Mouse (Mus musculus) stomach, embryonic 15.5 days (tissue): ENCODE results near the gene Ugt1a10. TPM values are rescaled to one million over a fixed set of nuclear protein-coding genes. Genes with fewer than 3 reads are reported as not detected.
"Not testable (repeated sequence)": the region's sequence is repeated elsewhere in the genome, so short reads cannot be mapped to it uniquely, and the experiment has no call there.

Experiments used
- ATAC-seq: fragments of 200-750 bp; cut with Nextera tagmentation; 2 replicates; pipeline ENCODE4 v1.8.0; 2017; ENCODE audit warnings: low read depth, moderate number of reproducible peaks, moderate TSS enrichment; ENCODE audit not compliant: insufficient read depth, low FRiP score
- H3K27ac ChIP-seq: fragments of 300-500 bp; sonication (generic); 2 replicates; pipeline ENCODE4 v1.5.1; 2015; ENCODE audit warnings: mild to moderate bottlenecking, inconsistent platforms
- H3K27me3 ChIP-seq: fragments of 300-500 bp; sonication (generic); replicated peaks from 2 replicates; pipeline ENCODE4 v1.6.1; 2015; ENCODE audit warnings: inconsistent platforms
- H3K36me3 ChIP-seq: fragments of 300-500 bp; sonication (generic); 2 replicates; pipeline ENCODE4 v1.6.1; 2015; ENCODE audit warnings: inconsistent platforms
- H3K4me1 ChIP-seq: fragments of 300-500 bp; sonication (generic); 2 replicates; pipeline ENCODE4 v1.6.1; 2015; ENCODE audit warnings: inconsistent platforms
- H3K4me2 ChIP-seq: fragments of 300-500 bp; sonication (generic); 2 replicates; pipeline ENCODE4 v1.6.1; 2015; ENCODE audit warnings: mild to moderate bottlenecking, inconsistent platforms
- H3K4me3 ChIP-seq: fragments of 300-500 bp; sonication (generic); replicated peaks from 2 replicates; pipeline ENCODE4 v1.5.1; 2015; ENCODE audit warnings: inconsistent platforms
- H3K9ac ChIP-seq: fragments of 300-500 bp; sonication (generic); 2 replicates; pipeline ENCODE4 v1.6.1; 2015; ENCODE audit warnings: inconsistent platforms
- H3K9me3 ChIP-seq: fragments of 300-500 bp; sonication (generic); 2 replicates; pipeline ENCODE4 v1.6.1; 2016; ENCODE audit warnings: inconsistent platforms
- WGBS: fragments of 180-500 bp; shearing (Covaris S2); methylation state at CpG from one replicate; pipeline ENCODE4 v1.1.7; 2015; 5-methylcytosine and 5-hydroxymethylcytosine counted together
- polyA plus RNA-seq: library from polyadenylated mRNA; unstranded; fragments of >200 nt; fragmentation: Nextera tagmentation; extraction: Ambion mirVana; gene quantifications from 2 replicates; pipeline ENCODE4 v1.2.1, GENCODE M21; 2015

Gene Ugt1a10
- polyA plus RNA-seq = 0.28 TPM in 1 of 2 replicates, not detected in the other

- H3K9me3 ChIP-seq = no peaks in the 10 kb centered on the region
- WGBS = 71% methylated on average over 1 of the region's 1 CpGs
- no peak within 1 kb of the TSS for H3K9ac ChIP-seq
- no peaks in the 10 kb centered on the region for H3K4me1 ChIP-seq
- H3K36me3 ChIP-seq = no peaks in the 10 kb centered on the region
- no peak for ATAC-seq
- H3K27me3 ChIP-seq = no peaks in the 10 kb centered on the region
- H3K27ac ChIP-seq = no peak within 1 kb of the TSS
- H3K4me3 ChIP-seq = no peak within 1 kb of the TSS
- H3K4me2 ChIP-seq = no peak within 1 kb of the TSS
These were observed at the start of gene Ugt1a10 for GRCm38 (mm10) chr1:88055088-88055487. TSS of gene Ugt1a10 (plus strand) at chr1:88055388.

- ATAC-seq = peak; percentile 41; the same call in 1 of the 2 replicates
- Histone ChIP-seq H3K9ac (peak overlapping the region; percentile 92), H3K4me1 (peaks cover 2% of the 10 kb centered on the region; the same call in 1 of the 2 replicates), H3K4me3 (peak overlapping the region; percentile 73), H3K9me3 (no peaks in the 10 kb centered on the region), H3K36me3 (peaks cover 4% of the 10 kb centered on the region; the same call in 1 of the 2 replicates), H3K4me2 (peak overlapping the region; percentile 62), H3K27ac (peak overlapping the region; percentile 91), H3K27me3 (no peaks in the 10 kb centered on the region)
- 2% methylated on average over 5 of the region's 5 CpGs for WGBS
These were observed 47.4 kb upstream of the Ugt1a10 start for GRCm38 (mm10) chr1:88007692-88008210.

GRCm38 (mm10) chr1:88008211-88008697 is 46.9 kb upstream of the Ugt1a10 start, which contains the start of gene Usp40:
TSS of gene Usp40 (minus strand) at chr1:88008551.
- peak within 1 kb of the TSS; percentile 92 for H3K9ac ChIP-seq
- H3K4me2 ChIP-seq = peak within 1 kb of the TSS; percentile 62
- H3K4me1 ChIP-seq = peaks cover 2% of the 10 kb centered on the region; the same call in 1 of the 2 replicates
- H3K9me3 ChIP-seq = no peaks in the 10 kb centered on the region
- peak within 1 kb of the TSS; percentile 73 for H3K4me3 ChIP-seq
- no peaks in the 10 kb centered on the region for H3K27me3 ChIP-seq
- H3K27ac ChIP-seq = peak within 1 kb of the TSS; percentile 91
- 0 out of 2 replicates have a peak, but pooled peaks cover under 1% of the 10 kb centered on the region for H3K36me3 ChIP-seq
- ATAC-seq = peak; percentile 91
- WGBS = under 1% methylated on average over 44 of the region's 45 CpGs

GRCm38 (mm10) chr1:88008735-88009134 is 46.5 kb upstream of the Ugt1a10 start:
- ATAC-seq = no peak
- Histone ChIP-seq H3K9me3 (no peaks in the 10 kb centered on the region), H3K27ac (no peak overlapping the region), H3K4me2 (peak overlapping the region; percentile 62), H3K4me3 (peak overlapping the region; percentile 73), H3K36me3 (no peaks in the 10 kb centered on the region), H3K4me1 (peaks cover 2% of the 10 kb centered on the region; the same call in 1 of the 2 replicates), H3K27me3 (no peaks in the 10 kb centered on the region), H3K9ac (no peak overlapping the region)
- 41% methylated on average over 4 of the region's 4 CpGs for WGBS

- no peak overlapping the region for H3K4me3 ChIP-seq
- H3K4me1 ChIP-seq = peaks cover 2% of the 10 kb centered on the region; the same call in 1 of the 2 replicates
- no peak overlapping the region for H3K27ac ChIP-seq
- no peak for ATAC-seq
- no peaks in the 10 kb centered on the region for H3K36me3 ChIP-seq
- no peaks in the 10 kb centered on the region for H3K27me3 ChIP-seq
- 76% methylated on average over 3 of the region's 3 CpGs for WGBS
- H3K4me2 ChIP-seq = no peak overlapping the region
- H3K9me3 ChIP-seq = 0 out of 2 replicates have a peak, but pooled peaks cover under 1% of the 10 kb centered on the region
- H3K9ac ChIP-seq = no peak overlapping the region
These were observed 45.7 kb upstream of the Ugt1a10 start for GRCm38 (mm10) chr1:88009521-88009920.

- H3K27me3 ChIP-seq = no peaks in the 10 kb centered on the region
- peaks cover 2% of the 10 kb centered on the region; the same call in 1 of the 2 replicates for H3K4me1 ChIP-seq
- 0 out of 2 replicates have a peak, but pooled peaks cover 4% of the 10 kb centered on the region for H3K9me3 ChIP-seq
- H3K36me3 ChIP-seq = no peaks in the 10 kb centered on the region
- H3K4me2 ChIP-seq = no peak overlapping the region
- no peak overlapping the region for H3K27ac ChIP-seq
- no peak overlapping the region for H3K9ac ChIP-seq
- no peak overlapping the region for H3K4me3 ChIP-seq
- 59% methylated on average over 3 of the region's 3 CpGs for WGBS
- no peak for ATAC-seq
These were observed 41.5 kb upstream of the Ugt1a10 start for GRCm38 (mm10) chr1:88013726-88014125.

- H3K27me3 ChIP-seq = no peaks in the 10 kb centered on the region
- ATAC-seq = no peak
- no peak overlapping the region for H3K27ac ChIP-seq
- no peaks in the 10 kb centered on the region for H3K4me1 ChIP-seq
- no peak overlapping the region for H3K4me2 ChIP-seq
- 0 out of 2 replicates have a peak, but pooled peaks cover 4% of the 10 kb centered on the region for H3K9me3 ChIP-seq
- H3K36me3 ChIP-seq = no peaks in the 10 kb centered on the region
- 93% methylated on average over 4 of the region's 4 CpGs for WGBS
- H3K9ac ChIP-seq = no peak overlapping the region
- H3K4me3 ChIP-seq = no peak overlapping the region
These were observed 41.0 kb upstream of the Ugt1a10 start for GRCm38 (mm10) chr1:88014194-88014593.

GRCm38 (mm10) chr1:88014671-88015070 is 40.5 kb upstream of the Ugt1a10 start:
- ATAC-seq = no peak
- Histone ChIP-seq H3K4me3 (no peak overlapping the region), H3K9me3 (0 out of 2 replicates have a peak, but pooled peaks cover 4% of the 10 kb centered on the region), H3K27ac (no peak overlapping the region), H3K36me3 (no peaks in the 10 kb centered on the region), H3K4me1 (no peaks in the 10 kb centered on the region), H3K4me2 (no peak overlapping the region), H3K9ac (no peak overlapping the region), H3K27me3 (no peaks in the 10 kb centered on the region)
- 95% methylated on average over 4 of the region's 4 CpGs for WGBS

GRCm38 (mm10) chr1:88015371-88015770 is 39.8 kb upstream of the Ugt1a10 start:
- Histone ChIP-seq H3K4me3 (no peak overlapping the region), H3K4me2 (no peak overlapping the region), H3K36me3 (no peaks in the 10 kb centered on the region), H3K4me1 (no peaks in the 10 kb centered on the region), H3K27me3 (no peaks in the 10 kb centered on the region), H3K9ac (no peak overlapping the region), H3K27ac (no peak overlapping the region), H3K9me3 (0 out of 2 replicates have a peak, but pooled peaks cover 4% of the 10 kb centered on the region)
- WGBS = 93% methylated on average over 6 of the region's 6 CpGs
- ATAC-seq = no peak

- not testable (repeated sequence) for H3K27ac ChIP-seq, ATAC-seq, H3K4me2 ChIP-seq, H3K4me3 ChIP-seq, H3K27me3 ChIP-seq, H3K4me1 ChIP-seq, H3K9ac ChIP-seq, H3K9me3 ChIP-seq, H3K36me3 ChIP-seq
- 68% methylated on average over 3 of the region's 3 CpGs for WGBS
These were observed 29.9 kb upstream of the Ugt1a10 start for GRCm38 (mm10) chr1:88025244-88025643.

GRCm38 (mm10) chr1:88043044-88043443 is 12.1 kb upstream of the Ugt1a10 start:
- not testable (repeated sequence) for H3K9me3 ChIP-seq, H3K9ac ChIP-seq, H3K4me1 ChIP-seq, ATAC-seq, H3K4me2 ChIP-seq, H3K27ac ChIP-seq, H3K27me3 ChIP-seq, H3K4me3 ChIP-seq, H3K36me3 ChIP-seq
- 61% methylated on average over 1 of the region's 2 CpGs for WGBS

- ATAC-seq, H3K27me3 ChIP-seq, H3K4me3 ChIP-seq, H3K4me2 ChIP-seq, H3K4me1 ChIP-seq, H3K36me3 ChIP-seq, H3K9me3 ChIP-seq, H3K9ac ChIP-seq, H3K27ac ChIP-seq: not testable (repeated sequence)
- WGBS = 54% methylated on average over 4 of the region's 5 CpGs
These were observed 10.3 kb upstream of the Ugt1a10 start for GRCm38 (mm10) chr1:88044832-88045437.
